Mouse (Mus musculus) spleen, postnatal 10 days (tissue): ENCODE data around the gene Plekhg1.

Experiments
- DNase-seq, 2 experiments: peaks; one replicate each; pipeline ENCODE4 v3.0.0; 2021 to 2022; ENCODE audit warnings: low spot score in 2 of 2

Gene Plekhg1

DNA sequence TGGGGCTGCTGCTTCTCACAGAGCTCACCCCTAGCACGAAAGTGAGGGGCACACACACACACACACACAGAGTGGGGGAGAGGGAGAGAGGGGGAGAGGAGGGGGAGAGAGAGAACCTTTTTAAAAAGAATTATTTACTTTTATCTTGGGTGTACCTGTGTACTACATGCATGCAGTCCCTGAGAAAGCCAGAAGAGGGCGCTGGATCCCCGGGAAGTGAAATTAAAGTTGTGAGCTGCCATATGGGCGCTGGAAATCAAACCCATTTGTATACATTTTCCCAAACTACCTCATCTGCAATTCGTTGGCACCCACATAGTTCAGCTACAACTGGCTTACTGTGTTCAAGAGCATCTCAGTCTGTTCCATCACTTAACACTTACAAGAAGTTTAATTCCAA, 218.4 kb downstream of the Plekhg1 start:
- no peak for DNase-seq

DNA sequence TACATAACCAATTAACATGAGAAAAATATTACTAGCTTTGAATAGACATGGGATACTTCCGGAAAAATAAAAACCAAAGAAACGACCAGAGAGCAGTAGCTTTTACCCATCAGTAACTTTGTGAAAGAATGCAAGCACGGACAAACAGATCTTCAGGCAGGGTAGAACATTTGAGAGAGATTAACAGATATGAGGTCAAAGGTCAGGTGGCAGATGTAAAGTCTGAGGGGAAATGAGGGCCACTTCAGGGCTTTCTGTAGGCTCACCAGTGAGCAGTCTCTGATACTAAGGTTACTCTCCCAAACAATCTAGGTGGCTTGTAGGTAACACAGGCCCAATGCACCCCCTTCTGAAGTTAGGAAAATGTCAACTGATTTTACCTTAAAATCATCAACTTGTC, 228.9 kb downstream of the Plekhg1 start:
- DNase-seq = no peak

GRCm38 (mm10) chr10:3972237-3972636, 232.1 kb downstream of the Plekhg1 start:
- no peak for DNase-seq

DNA sequence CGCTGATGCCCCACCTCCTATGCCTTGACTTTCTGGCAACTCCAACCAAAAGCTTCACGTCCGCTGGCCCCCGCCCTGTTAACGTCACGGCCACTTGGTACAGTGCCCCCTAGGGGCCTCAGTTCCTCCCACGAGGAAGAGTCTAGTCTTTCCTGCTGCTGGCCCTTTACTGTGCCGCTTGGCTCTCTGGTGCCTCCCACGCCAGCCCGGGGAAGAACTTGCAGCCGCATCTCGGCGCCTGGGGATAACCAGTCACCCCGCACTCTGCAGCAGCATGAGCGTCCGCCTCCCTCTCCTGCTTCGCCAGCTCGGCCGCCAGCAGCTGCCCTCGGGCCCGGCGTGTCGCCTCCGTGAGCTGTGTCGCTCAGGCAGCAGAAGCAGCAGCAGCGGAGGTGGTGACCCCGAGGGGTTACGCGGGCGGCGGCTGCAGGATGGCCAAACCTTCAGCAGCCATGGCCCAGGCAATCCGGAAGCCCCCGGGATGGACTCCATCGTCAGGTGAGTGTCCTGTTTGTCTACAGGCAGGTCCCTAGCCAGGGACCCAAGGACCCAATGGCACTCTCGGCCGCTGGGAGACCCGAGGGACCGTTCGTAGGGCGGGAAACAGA, 232.9 kb downstream of the Plekhg1 start, which contains the start of gene Mthfd1l:
Gene Mthfd1l (plus strand): TSS at position 138 of the 608 bp plus-strand sequence.
- DNase-seq = peak; percentile 84 to 92

DNA sequence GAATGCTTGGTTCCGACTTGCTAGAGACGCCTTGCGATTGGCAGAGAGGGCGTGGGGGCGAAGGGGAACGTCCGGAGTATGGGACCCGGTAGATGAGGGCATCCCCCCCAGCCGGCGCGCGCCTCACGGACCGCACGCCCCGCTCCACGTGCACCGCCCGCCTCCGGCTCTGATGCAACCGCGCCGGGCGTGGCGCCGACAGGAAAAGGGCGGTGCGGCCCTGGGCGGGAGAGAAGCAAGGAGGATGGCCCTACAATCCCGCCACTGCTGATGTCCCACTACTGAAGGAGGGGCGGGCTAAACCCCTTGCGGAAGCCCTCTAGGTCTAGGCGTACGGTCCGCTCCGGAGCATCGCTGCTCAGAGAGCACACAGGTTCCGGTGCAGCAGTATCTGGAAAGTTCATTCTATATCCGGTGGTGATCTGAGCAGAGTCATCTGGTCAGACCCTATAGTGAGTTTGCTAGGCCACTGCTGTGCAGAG, 233.5 kb downstream of the Plekhg1 start:
- DNase-seq = peak; percentile 79 to 91

GRCm38 (mm10) chr10:3974380-3974779, 234.2 kb downstream of the Plekhg1 start:
- DNase-seq = peak in 1 of 2 experiments; percentile 32

- no peak for DNase-seq
Measured at GRCm38 (mm10) chr10:3975898-3976622, 235.9 kb downstream of the Plekhg1 start.

GRCm38 (mm10) chr10:3976623-3977010, 236.5 kb downstream of the Plekhg1 start:
- no peak for DNase-seq

DNA sequence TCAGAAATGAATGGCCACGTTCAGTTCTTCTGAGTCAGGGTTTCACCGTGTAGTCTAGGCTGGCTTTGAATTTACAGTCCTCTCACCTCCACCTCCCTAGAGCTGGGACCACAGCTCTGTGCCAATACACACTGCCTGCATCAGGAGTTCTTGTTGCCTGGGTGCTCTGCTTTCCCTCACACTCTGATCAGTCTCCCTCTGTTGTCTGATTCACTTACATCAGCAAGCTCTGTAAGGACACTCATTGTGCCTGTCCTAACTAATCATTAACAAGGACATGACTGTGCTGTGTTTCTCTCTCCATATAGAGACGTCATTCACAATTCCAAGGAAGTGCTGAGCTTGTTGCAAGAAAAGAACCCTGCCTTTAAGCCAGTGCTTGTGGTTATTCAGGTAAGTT, 238.2 kb downstream of the Plekhg1 start:
- no peak for DNase-seq

DNA sequence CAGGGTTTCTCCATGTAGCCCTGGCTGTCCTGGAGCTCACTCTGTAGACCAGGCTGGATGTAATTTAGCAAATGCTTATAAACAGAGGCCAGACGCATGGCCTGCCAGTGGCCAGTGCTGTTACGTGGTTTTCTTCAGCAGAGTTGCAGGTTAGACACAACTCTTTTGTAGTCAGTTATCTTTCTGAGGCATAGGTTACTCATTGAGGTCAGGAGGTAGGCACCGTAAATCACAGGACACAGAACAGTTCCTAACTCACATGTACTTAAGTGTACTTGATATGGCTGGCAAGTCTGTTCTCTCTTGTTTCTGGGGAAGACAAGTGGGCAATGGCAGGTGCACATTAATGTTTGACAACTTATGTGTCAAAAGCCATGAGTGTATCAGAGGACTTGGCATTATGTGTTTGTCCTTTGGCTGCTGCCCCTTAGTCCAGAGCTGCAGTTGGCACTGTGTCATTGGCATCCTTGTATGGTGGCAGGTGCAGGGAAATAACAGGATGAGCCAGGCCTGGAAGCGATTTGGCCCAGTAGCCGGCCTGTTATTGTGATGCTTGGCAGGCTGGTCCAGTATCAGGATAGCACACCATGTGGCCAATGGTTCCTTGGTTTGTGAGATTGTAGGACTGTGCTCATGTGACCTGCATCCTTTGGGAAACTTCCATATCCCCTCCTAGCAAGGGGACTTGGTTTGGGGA, 238.8 kb downstream of the Plekhg1 start:
- no peak for DNase-seq

GRCm38 (mm10) chr10:3980231-3980630, 240.1 kb downstream of the Plekhg1 start:
- no peak for DNase-seq

- no peak for DNase-seq
Measured at GRCm38 (mm10) chr10:3990295-3990883, 250.2 kb downstream of the Plekhg1 start.

GRCm38 (mm10) chr10:3993365-3994102, 253.4 kb downstream of the Plekhg1 start:
- DNase-seq = peak; percentile 25 to 47

DNA sequence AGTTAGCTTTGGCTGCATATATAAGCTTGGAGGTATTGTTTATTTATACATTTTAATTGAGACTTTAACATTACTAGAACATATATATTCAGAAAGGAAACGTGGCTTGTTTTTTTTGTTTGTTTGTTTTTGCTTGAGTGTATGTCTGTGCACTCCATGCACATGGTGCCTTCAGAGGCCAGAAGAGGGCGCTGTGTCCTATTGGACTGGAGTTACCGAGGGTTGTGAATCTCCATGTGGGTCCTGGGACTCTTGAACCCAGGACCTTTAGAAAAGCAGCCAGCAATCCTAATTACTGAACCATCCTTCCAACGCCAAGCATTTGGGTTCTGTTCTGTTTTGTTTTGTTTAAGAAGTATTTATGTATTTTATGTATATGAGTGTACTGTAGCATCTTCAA, 255.1 kb downstream of the Plekhg1 start:
- peak; percentile 27 to 62 for DNase-seq

- peak; percentile 27 to 72 for DNase-seq
Measured at GRCm38 (mm10) chr10:3996170-3996876, 256.2 kb downstream of the Plekhg1 start.

GRCm38 (mm10) chr10:3997851-3998426, 257.8 kb downstream of the Plekhg1 start:
- no peak for DNase-seq

DNA sequence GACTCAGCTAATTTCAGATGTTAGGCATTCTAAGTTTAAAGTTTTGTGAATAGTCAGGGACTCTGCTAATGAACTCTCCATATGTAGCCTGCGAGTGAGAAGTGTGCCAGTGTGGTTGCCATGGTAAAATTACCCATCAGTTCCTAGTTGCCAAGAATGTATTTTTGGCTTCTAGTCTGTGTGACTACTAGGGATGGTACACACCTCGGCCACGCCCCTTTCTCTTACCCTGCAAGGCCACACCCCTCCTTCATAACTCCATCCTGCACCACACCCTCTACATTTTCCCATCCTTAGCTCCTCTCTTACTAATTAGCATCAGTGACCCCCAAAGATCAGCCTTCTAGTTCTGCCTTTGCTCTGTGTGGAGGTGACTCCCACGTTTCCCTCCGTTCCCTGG, 262.5 kb downstream of the Plekhg1 start:
- no peak for DNase-seq

DNA sequence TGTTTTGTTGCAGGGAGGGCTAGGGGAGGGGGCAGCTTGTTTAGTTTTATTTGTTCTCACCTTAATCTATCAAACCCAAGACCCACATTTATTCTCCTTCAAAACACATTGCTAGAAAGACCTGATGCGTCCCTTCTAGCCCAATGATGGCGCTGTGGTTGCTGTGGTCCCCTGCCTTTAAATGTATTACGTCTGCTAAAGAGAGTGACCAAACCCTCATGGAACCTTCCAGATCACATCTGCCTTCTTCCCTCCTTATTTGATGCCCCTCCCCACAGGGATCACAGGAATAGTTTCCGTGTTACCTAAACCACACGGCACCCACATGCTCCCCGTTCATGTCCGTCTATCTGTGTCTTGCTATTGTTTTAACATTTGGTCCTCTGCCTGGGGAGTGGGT, 265.0 kb downstream of the Plekhg1 start:
- no peak for DNase-seq

DNA sequence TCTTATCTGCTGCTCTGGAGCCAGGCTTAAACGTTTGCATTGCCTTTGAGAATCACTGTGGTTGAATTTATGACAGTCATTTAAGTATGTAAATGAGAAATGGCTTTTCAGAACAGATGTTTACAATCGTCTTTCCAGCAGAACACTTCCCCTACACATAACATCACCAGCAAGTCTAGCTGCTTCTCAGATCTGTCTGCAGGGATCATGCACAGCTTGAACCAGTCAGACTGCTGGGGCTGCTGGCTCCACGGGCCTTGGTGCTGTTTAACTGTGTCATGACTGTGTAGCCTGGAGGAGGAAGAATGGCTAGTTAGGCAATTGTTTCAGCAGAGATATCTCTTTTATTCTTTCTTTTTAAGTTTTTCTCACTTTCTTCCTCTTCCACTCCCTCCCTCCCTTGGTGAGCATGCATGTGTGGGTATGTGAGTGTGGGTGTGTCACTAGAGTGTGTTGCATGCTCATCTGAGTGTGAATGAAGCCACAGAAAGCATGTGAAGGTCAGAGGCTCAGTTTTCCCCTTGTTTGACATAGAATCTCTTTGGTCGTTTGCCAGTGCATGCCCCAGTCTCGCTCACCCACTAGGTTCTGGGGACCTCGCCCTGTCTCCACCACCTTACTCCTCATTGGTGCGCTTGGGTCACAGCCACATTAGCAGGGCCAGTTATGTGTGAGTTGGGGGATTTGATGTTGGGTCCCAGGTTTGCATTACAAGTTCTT, 266.3 kb downstream of the Plekhg1 start:
- no peak for DNase-seq
